Mouse (Mus musculus) thymus, postnatal 0 days (tissue): Measurements from ENCODE around the gene Tmem247. TPM values are rescaled to one million over a fixed set of nuclear protein-coding genes. Genes with fewer than 3 reads are reported as not detected.

Experiments used
- DNase-seq: peaks from one replicate; pipeline ENCODE4 v3.0.0-alpha.2; 2015; ENCODE audit warnings: low spot score
- polyA plus RNA-seq: library from polyadenylated mRNA; unstranded; fragments of >200 nt; fragmentation: Nextera tagmentation; extraction: Ambion mirVana; gene quantifications from 2 replicates; pipeline ENCODE4 v1.2.1, GENCODE M21; 2015

The Tmem247 gene
- not detected in 2 replicates for polyA plus RNA-seq

- DNase-seq, result no peak
These were observed at the start of gene Tmem247 for GRCm38 (mm10) chr17:86917048-86917447. TSS of gene Tmem247 (plus strand) at chr17:86917348.

- DNase-seq, result no peak
These were observed 46.6 kb upstream of the Tmem247 start for GRCm38 (mm10) chr17:86870586-86870985.

DNA sequence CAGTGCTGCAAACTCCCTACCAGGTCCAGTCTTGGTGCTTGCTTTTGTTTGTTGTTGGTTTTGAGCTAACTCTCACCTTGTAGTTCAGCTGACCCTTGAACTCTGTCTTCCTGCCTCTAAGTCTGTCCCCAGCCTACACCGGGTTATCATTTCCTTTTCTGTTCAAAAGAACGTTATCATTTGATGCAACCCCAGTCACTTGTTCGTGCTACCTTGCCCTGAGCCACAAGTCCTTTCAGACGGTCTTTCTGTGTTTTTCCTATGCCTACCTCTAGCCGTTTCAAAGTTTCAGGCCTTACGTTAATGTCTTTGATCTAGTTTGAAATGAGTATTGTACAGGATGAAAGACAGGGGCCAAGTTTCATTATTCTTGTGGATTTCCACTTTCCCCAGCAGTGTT is 44.5 kb upstream of the Tmem247 start:
- DNase-seq, result peak; percentile 26

- DNase-seq, result no peak
These were observed 40.2 kb upstream of the Tmem247 start for GRCm38 (mm10) chr17:86876940-86877339.

- DNase-seq, result no peak
These were observed 39.4 kb upstream of the Tmem247 start for GRCm38 (mm10) chr17:86877747-86878146.

DNA sequence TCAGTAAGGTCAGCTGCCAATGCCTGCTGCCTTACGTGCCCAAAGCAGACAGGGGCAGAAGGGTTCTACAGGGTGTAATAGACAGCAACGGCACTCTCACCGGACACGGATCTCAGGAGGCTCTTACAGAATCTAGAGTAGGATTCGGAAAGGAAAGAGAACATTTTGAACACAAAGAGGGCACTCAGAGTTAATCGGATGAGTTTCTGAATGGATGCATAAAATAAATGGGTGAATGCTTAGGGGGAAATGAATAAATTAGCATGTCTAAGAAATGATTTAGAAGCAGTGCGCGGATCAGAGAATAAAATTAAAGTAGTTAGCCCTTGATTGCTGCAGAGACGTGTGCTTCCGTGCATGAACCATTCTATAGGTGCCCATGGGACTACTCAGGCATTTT is 37.1 kb upstream of the Tmem247 start:
- DNase-seq, result no peak

- DNase-seq, result peak; percentile 73
These were observed 36.6 kb upstream of the Tmem247 start for GRCm38 (mm10) chr17:86880461-86881044.

DNA sequence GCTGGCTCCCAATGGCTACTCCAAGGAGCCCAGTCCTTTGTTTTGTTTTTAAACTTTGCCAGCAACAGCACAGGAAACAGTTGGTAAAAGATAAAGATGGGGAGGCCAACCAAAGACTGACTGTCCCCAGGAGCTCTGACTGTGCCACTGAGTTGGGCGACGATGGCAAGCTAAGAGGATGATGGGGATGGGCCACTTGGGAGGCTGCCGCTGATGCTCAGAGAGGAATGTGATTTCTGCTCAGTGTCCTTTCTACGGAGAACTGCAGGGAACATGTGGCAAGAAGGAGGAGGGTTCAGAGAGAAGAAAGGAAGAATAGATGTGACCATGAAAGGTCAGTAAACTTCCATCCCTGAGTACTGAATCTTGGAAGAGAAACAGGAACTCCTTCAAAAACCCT is 22.0 kb upstream of the Tmem247 start:
- no peak for DNase-seq

DNA sequence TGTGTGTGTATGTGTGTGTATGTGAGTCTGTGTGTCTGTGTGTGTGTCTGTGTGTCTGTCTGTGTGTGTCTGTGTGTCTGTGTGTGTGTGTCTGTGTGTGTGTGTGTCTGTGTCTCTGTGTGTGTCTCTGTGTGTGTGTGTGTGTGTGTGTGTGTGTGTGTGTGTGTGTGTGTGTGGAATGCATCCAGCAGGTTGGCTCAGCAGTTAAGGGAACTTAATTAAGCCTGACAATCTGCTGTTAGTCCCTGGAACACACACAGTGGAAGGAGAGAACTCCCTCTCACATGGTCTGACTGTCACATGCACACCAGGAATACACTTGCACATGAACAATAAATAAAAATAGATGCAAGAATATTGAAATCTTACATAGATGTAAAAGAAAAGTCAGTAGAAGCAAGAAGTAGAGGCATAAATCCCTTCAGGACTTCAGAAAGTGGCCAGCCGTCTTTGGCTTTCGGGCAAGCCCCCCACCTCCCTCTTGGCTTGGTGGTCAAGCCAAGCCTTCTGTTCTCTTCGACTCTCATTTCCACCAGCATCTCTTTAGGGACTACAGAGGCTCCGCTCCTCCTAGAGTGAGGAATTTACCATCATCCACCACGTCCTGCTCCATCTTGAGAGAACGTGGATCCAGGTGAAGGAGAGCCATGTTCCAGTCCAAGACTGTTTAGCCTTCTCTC is 19.5 kb upstream of the Tmem247 start:
- DNase-seq, result no peak

DNA sequence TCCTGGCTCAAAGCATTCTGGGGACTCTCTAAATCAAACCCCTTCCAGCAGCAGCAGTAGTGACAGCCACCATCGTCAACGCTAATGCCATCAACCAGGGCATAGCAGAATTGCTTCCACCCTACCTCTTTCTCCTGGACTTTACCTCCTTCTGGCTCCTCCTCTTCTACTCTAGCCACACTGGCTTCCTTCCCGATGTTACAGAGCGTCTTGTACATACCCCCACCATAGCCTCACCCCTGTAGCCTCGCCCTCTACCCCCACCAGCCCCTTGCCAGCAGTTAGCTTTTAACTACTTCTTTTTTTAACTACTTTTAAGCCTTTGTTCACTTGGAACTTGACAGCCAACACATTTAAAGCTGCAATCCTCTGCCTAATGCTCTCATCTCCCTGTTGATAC is 17.3 kb upstream of the Tmem247 start:
- no peak for DNase-seq

DNA sequence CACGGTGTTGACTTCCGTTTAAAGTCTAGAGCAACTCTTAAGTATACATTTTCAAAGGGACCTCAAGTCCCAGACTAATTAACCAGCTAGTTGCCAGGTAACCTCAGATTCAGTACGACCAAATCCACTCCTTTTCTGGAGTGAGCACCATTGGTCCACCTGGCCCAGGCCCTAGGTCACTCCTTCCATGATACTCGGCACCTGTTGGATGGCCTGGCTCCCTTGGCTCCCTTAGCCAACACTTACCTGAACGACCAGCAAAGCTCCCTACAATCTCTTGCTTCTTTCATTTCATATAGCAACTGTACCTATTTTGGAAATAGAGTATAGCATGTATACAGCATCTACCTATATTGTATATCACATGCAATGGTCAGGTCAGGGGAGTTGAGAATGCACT is 16.6 kb upstream of the Tmem247 start:
- DNase-seq, result no peak

- DNase-seq, result no peak
These were observed 14.6 kb upstream of the Tmem247 start for GRCm38 (mm10) chr17:86902399-86903067.

- DNase-seq, result peak; percentile 54
These were observed 13.6 kb upstream of the Tmem247 start for GRCm38 (mm10) chr17:86903596-86903995.

- DNase-seq, result peak; percentile 23
These were observed 12.9 kb upstream of the Tmem247 start for GRCm38 (mm10) chr17:86904206-86904605.

- no peak for DNase-seq
These were observed 11.6 kb upstream of the Tmem247 start for GRCm38 (mm10) chr17:86905297-86906135.

DNA sequence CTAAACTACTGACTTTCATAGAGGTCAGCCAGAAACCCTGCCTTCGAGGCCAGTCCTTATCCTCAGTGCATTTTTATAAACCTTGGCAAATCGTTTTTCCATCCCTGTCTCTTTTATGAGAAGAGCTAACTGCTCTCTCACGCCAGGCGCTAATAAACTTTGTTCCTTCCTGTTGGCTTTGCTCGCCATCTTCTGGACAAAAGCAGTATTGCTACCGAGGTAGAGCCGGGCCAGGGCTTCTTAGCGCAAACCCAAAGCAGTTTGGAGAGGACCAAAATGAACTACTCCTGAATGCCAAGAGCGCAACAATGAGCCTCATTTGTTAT is 11.0 kb upstream of the Tmem247 start:
- peak; percentile 82 for DNase-seq

DNA sequence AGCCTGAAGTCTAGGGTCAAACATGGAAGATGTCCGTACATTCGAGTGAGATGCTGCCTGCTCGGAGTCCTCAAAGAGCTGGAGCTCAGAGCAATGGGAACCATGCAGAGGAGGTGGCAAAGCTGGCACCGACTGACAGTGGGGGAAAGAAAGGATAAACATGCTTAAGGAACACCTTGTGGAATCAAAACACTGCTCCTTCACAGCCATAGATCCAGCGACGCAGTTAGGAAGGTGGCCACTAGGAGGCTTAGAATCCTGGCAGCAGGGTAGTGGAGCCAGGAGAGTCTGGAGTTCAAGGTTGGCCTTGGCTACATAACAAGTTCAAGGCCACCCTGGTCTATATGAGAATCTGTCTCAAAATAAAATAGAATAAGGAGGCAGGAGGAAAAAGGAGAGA is 10.5 kb upstream of the Tmem247 start:
- peak; percentile 21 for DNase-seq

DNA sequence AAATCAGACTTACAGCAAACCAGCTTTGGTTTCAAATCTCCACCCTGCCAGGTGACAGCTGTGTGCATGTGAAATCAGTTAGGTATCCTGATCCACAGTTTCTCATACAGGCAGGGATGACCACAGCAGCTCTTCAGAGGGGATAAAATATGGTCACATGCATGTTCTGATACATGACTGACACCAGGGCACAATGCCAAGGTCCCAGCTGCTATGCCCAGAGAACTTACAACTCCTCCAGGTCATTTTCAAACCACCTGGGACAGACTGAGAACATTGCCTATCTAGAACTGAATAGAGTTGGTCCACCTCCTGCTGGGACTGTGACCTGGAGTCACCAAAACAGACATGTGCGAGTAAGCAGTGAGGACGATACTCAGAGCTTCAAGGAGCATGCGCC is 10.1 kb upstream of the Tmem247 start:
- no peak for DNase-seq

- no peak for DNase-seq
These were observed 8.8 kb upstream of the Tmem247 start for GRCm38 (mm10) chr17:86908316-86908715.

GRCm38 (mm10) chr17:86909733-86910495 is 7.2 kb upstream of the Tmem247 start:
- DNase-seq, result no peak

DNA sequence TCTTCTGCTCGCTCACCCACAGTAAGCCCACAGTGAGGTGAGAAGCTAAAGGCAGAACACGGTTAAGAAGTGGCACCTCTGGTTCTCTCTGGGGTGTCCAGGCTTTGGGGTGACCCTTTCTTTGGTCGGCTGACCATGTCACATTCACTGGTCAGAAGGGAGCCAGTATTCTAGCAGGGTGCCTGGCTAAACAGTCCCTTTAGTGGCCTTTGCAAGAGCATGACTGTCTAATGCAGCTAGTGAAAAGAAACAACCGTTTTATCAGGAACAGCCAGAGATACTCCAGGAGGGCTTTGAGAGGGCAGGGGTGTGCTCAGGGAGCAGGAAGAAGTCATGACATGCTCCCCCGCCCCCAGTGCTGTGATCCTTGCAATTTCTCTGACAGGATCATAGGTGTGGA is 5.9 kb upstream of the Tmem247 start:
- DNase-seq, result no peak
